Mouse (Mus musculus) erythroblast, adult 5-6 weeks (primary cell): ENCODE results near the gene Phf21b. TPM values are rescaled to one million over a fixed set of nuclear protein-coding genes. Genes with fewer than 3 reads are reported as not detected.
A peak's percentile ranks its signal among the peaks of the same experiment; 100 is the strongest.
"Not testable (repeated sequence)": the region's sequence is repeated elsewhere in the genome, so short reads cannot be mapped to it uniquely, and the experiment has no call there.

ENCODE experiments used
- ATAC-seq: replicated peaks from 2 replicates; pipeline ENCODE4 v1.8.0; 2016; ENCODE audit warnings: moderate number of reproducible peaks, mild to moderate bottlenecking, moderate TSS enrichment, inconsistent platforms; ENCODE audit not compliant: poor library complexity, low FRiP score, severe bottlenecking
- total RNA-seq, 2 experiments: library from RNA; stranded (forward) in 1 of 2; stranded (reverse) in 1 of 2; fragments of 150-400 nt in 1 of 2; fragments of 200-764, 138-1000 nt in 1 of 2; gene quantifications; 2 replicates each; pipeline versions ENCODE4 v1.2.3 to v1.2.4; 2015 to 2017; ENCODE audit warnings: low replicate concordance in 2 of 2

The Phf21b gene
- total RNA-seq, 2 experiments from 2014 or later = not detected

GRCm38 (mm10) chr15:84800132-84800531 is 55.7 kb downstream of the Phf21b start:
- ATAC-seq = no peak

GRCm38 (mm10) chr15:84793649-84794048 is 62.2 kb downstream of the Phf21b start:
- no peak for ATAC-seq

- no peak for ATAC-seq
These were observed 68.7 kb downstream of the Phf21b start for GRCm38 (mm10) chr15:84787161-84787560.

- no peak for ATAC-seq
These were observed 71.0 kb downstream of the Phf21b start for GRCm38 (mm10) chr15:84784812-84785211.

- no peak for ATAC-seq
These were observed 77.3 kb downstream of the Phf21b start for GRCm38 (mm10) chr15:84778587-84778986.

GRCm38 (mm10) chr15:84775421-84776174 is 80.3 kb downstream of the Phf21b start:
- ATAC-seq = no peak

GRCm38 (mm10) chr15:84772191-84773111 is 83.4 kb downstream of the Phf21b start:
- no peak for ATAC-seq

- no peak for ATAC-seq
These were observed 86.1 kb downstream of the Phf21b start for GRCm38 (mm10) chr15:84769641-84770341.

GRCm38 (mm10) chr15:84768531-84768930 is 87.3 kb downstream of the Phf21b start:
- ATAC-seq = not testable (repeated sequence)

- no peak for ATAC-seq
These were observed 89.2 kb downstream of the Phf21b start for GRCm38 (mm10) chr15:84766621-84767020.

GRCm38 (mm10) chr15:84763423-84763812 is 92.4 kb downstream of the Phf21b start:
- ATAC-seq = no peak

- ATAC-seq = no peak
These were observed 93.0 kb downstream of the Phf21b start for GRCm38 (mm10) chr15:84762712-84763422.

- no peak for ATAC-seq
These were observed 97.4 kb downstream of the Phf21b start for GRCm38 (mm10) chr15:84758493-84758892.

GRCm38 (mm10) chr15:84756426-84756825 is 99.4 kb downstream of the Phf21b start:
- ATAC-seq = no peak

GRCm38 (mm10) chr15:84754987-84755386 is 100.9 kb downstream of the Phf21b start:
- ATAC-seq = peak; percentile 68

GRCm38 (mm10) chr15:84745831-84746230 is 110.0 kb downstream of the Phf21b start:
- no peak for ATAC-seq

- no peak for ATAC-seq
These were observed 111.5 kb downstream of the Phf21b start for GRCm38 (mm10) chr15:84744308-84744707.

- no peak for ATAC-seq
These were observed 112.5 kb downstream of the Phf21b start for GRCm38 (mm10) chr15:84743347-84743746.

- ATAC-seq = no peak
These were observed 114.3 kb downstream of the Phf21b start for GRCm38 (mm10) chr15:84741573-84741972.

- no peak for ATAC-seq
These were observed 117.6 kb downstream of the Phf21b start for GRCm38 (mm10) chr15:84738246-84738645.
